Mouse (Mus musculus) E14TG2a.4 (cell line): Measurements from ENCODE around the gene Gpc5.

Experiments
- H3K27me3 ChIP-seq: 2 replicates; pipeline ENCODE4 v1.6.1; 2014; ENCODE audit warnings: low read length, control low read depth; ENCODE audit not compliant: insufficient read depth
- H3K36me3 ChIP-seq: 2 replicates; pipeline ENCODE4 v1.6.1; 2014; ENCODE audit warnings: low read length, control low read depth; ENCODE audit not compliant: insufficient read depth
- H3K4me1 ChIP-seq: replicated peaks from 2 replicates; pipeline ENCODE4 v1.6.1; 2014; ENCODE audit warnings: low read depth, low read length, control low read depth
- H3K4me3 ChIP-seq: replicated peaks from 2 replicates; pipeline ENCODE4 v1.5.1; 2014; ENCODE audit warnings: mild to moderate bottlenecking, low read length
- H3K9me3 ChIP-seq: 2 replicates; pipeline ENCODE4 v1.6.1; 2014; ENCODE audit warnings: low read length, control low read depth
- CTCF ChIP-seq: conservative IDR thresholded peaks from 2 replicates; pipeline ENCODE4 v1.5.1; 2014; ENCODE audit warnings: low read length
- NANOG ChIP-seq: IDR thresholded peaks from 2 replicates; pipeline ENCODE4 v1.6.1; 2014; ENCODE audit warnings: borderline replicate concordance, low read length, mixed read lengths
- POU5F1 ChIP-seq: IDR thresholded peaks from 2 replicates; pipeline ENCODE4 v1.6.1; 2014; ENCODE audit warnings: low read length, borderline replicate concordance

Gpc5 gene

DNA sequence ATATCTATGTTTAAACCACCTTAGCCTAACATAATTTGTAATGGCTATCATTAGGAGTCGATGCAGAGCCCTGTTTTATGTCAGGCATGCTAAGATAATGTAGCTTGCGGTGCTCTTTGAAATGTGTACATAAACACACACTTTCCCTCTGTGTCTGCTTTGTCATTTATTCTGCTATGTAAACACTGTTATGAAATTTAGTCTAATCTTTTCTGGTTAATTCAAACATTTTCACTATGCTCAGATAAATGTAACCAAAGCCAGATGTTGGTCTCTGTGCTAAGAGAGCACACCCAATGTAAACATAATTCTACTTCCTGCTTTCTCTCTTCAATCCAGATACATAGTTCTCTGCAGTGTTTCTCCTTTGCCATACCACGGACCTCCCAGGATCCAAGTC lies 1256.5 kb downstream of the Gpc5 start:
- no peaks in the 10 kb centered on the region for H3K9me3 ChIP-seq
- TF ChIP-seq CTCF: no peak
- no peak for TF ChIP-seq NANOG
- TF ChIP-seq POU5F1: no peak
- no peak overlapping the region for H3K4me3 ChIP-seq
- no peaks in the 10 kb centered on the region for H3K36me3 ChIP-seq
- H3K4me1 ChIP-seq: no peaks in the 10 kb centered on the region
- no peaks in the 10 kb centered on the region for H3K27me3 ChIP-seq

- TF ChIP-seq POU5F1: no peak
- no peak for TF ChIP-seq CTCF
- no peak for TF ChIP-seq NANOG
- Histone ChIP-seq H3K27me3 (no peaks in the 10 kb centered on the region), H3K9me3 (no peaks in the 10 kb centered on the region), H3K4me3 (no peak overlapping the region), H3K4me1 (no peaks in the 10 kb centered on the region), H3K36me3 (no peaks in the 10 kb centered on the region)
These were observed 1292.6 kb downstream of the Gpc5 start for GRCm38 (mm10) chr14:116384602-116385001.

DNA sequence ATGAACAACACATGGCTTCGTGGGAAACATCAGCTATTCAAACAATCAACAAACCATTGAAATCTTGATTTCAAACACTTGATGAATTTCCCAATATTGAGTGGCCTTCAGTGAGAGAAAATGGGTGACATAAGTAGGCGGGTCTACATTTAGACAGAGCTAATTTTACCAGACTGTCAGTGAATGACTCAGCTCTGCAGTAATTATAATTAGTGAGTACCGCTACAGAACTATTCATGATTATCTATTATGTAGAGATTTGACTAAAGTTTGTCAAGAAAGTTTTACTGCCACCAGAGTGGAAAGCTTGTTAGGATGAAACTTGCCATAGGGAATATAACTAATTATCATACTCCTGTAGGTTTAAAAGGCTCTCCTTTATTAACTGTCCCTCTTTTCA lies 1323.5 kb downstream of the Gpc5 start:
- TF ChIP-seq NANOG: no peak
- TF ChIP-seq POU5F1: no peak
- no peak for TF ChIP-seq CTCF
- Histone ChIP-seq H3K4me3 (no peak overlapping the region), H3K9me3 (no peaks in the 10 kb centered on the region), H3K36me3 (no peaks in the 10 kb centered on the region), H3K4me1 (no peaks in the 10 kb centered on the region), H3K27me3 (no peaks in the 10 kb centered on the region)

GRCm38 (mm10) chr14:116448219-116448618 lies 1356.2 kb downstream of the Gpc5 start:
- H3K36me3 ChIP-seq: no peaks in the 10 kb centered on the region
- no peaks in the 10 kb centered on the region for H3K9me3 ChIP-seq
- H3K27me3 ChIP-seq: no peaks in the 10 kb centered on the region
- H3K4me1 ChIP-seq: no peaks in the 10 kb centered on the region
- TF ChIP-seq CTCF (no peak), POU5F1 (no peak), NANOG (no peak)
- no peak overlapping the region for H3K4me3 ChIP-seq

DNA sequence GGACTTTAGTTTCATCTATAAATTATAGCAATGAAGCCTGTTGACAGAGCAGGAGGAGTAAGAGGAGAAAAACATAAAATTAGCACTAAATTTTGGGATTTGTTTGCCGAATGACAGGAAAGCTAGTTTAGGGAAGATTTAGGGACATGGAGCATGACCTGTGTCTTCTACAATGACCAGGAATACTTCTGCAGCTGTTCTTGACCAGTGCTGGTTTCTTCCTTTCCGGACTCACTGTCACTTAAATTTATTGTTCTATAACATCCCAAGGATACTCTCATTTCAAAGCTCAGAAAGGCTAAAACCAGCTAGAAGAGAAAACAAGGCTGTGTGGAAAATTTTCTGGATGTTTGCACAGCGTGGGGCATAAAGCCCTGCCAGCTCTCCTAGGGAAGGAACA lies 1361.3 kb downstream of the Gpc5 start:
- no peaks in the 10 kb centered on the region for H3K36me3 ChIP-seq
- H3K4me3 ChIP-seq: no peak overlapping the region
- no peaks in the 10 kb centered on the region for H3K27me3 ChIP-seq
- no peaks in the 10 kb centered on the region for H3K9me3 ChIP-seq
- no peaks in the 10 kb centered on the region for H3K4me1 ChIP-seq
- TF ChIP-seq NANOG (no peak), CTCF (no peak), POU5F1 (no peak)

DNA sequence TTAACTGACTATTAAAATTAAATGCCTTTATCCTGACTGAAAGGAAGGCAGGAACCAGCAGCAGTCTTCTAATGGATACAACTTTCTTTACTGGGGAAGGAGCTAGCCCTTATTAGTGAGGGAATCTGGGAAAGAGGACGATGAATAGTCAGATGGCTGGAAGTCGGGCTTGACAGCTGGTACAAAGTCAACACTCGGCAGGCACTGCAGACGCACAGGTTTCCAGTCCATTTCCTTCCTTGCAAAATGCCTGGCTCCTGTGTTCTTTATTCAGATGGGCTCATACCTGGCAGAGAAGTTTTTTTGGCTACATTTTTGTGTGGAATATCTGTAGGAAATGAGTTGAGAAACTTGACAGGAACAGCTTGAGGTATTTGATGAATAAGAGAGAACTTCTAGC lies 1364.2 kb downstream of the Gpc5 start:
- TF ChIP-seq CTCF (no peak), POU5F1 (no peak), NANOG (no peak)
- no peak overlapping the region for H3K4me3 ChIP-seq

GRCm38 (mm10) chr14:116473378-116474179 lies 1381.6 kb downstream of the Gpc5 start:
- H3K9me3 ChIP-seq: no peaks in the 10 kb centered on the region
- H3K27me3 ChIP-seq: no peaks in the 10 kb centered on the region
- H3K36me3 ChIP-seq: no peaks in the 10 kb centered on the region
- no peak overlapping the region for H3K4me3 ChIP-seq
- H3K4me1 ChIP-seq: no peaks in the 10 kb centered on the region
- no peak for TF ChIP-seq NANOG
- TF ChIP-seq POU5F1: no peak
- TF ChIP-seq CTCF: no peak

More for the DNA sequence above, 1364.2 kb downstream of the Gpc5 start:
- Histone ChIP-seq H3K4me1 (no peaks in the 10 kb centered on the region), H3K27me3 (no peaks in the 10 kb centered on the region), H3K9me3 (no peaks in the 10 kb centered on the region), H3K36me3 (no peaks in the 10 kb centered on the region)

GRCm38 (mm10) chr14:116494285-116494850 lies 1402.4 kb downstream of the Gpc5 start:
- TF ChIP-seq POU5F1 (no peak), NANOG (no peak), CTCF (no peak)
- Histone ChIP-seq H3K36me3 (no peaks in the 10 kb centered on the region), H3K4me1 (no peaks in the 10 kb centered on the region), H3K9me3 (no peaks in the 10 kb centered on the region), H3K4me3 (no peak overlapping the region), H3K27me3 (no peaks in the 10 kb centered on the region)
